Mouse (Mus musculus) G1E (cell line): ENCODE results near the gene Ttc28. TPM values are rescaled to one million over a fixed set of nuclear protein-coding genes. Genes with fewer than 3 reads are reported as not detected.

ENCODE experiments used
- ATAC-seq: 2 replicates; pipeline ENCODE4 v1.8.0; 2016; ENCODE audit warnings: mild to moderate bottlenecking; ENCODE audit not compliant: insufficient number of reproducible peaks, poor library complexity, low FRiP score, severe bottlenecking; ENCODE audit errors: extremely low read depth
- DNase-seq: peaks from one replicate; pipeline ENCODE4 v3.0.0; 2012; ENCODE audit warnings: low spot score
- H3K27me3 ChIP-seq: 2 replicates; pipeline ENCODE4 v1.6.1; 2012; ENCODE audit warnings: mild to moderate bottlenecking, low read length, inconsistent platforms; ENCODE audit not compliant: insufficient read depth
- H3K36me3 ChIP-seq: replicated peaks from 2 replicates; pipeline ENCODE3; 2012; ENCODE audit warnings: mild to moderate bottlenecking, inconsistent platforms
- H3K4me1 ChIP-seq: 2 replicates; pipeline ENCODE4 v1.6.1; 2012; ENCODE audit warnings: low read depth, low read length, inconsistent platforms, mixed read lengths; ENCODE audit not compliant: insufficient read depth
- H3K4me3 ChIP-seq: 2 replicates; pipeline ENCODE4 v1.5.1; 2012; ENCODE audit warnings: low read depth, mild to moderate bottlenecking, inconsistent platforms, low read length, moderate library complexity, mixed read lengths
- H3K9me3 ChIP-seq: replicated peaks from 2 replicates; pipeline ENCODE4 v1.6.1; 2012; ENCODE audit warnings: inconsistent platforms
- CTCF ChIP-seq: IDR thresholded peaks from 2 replicates; pipeline ENCODE4 v1.5.1; 2012; ENCODE audit warnings: low read depth, low read length, inconsistent platforms, mixed read lengths
- GATA1 ChIP-seq: IDR thresholded peaks from 2 replicates; pipeline ENCODE4 v1.6.1; 2012; ENCODE audit warnings: borderline replicate concordance, low read length, inconsistent platforms, mixed read lengths
- GATA2 ChIP-seq: IDR thresholded peaks from 2 replicates; pipeline ENCODE4 v1.6.1; 2012; ENCODE audit warnings: low read depth, low read length, inconsistent platforms, borderline replicate concordance
- POLR2AphosphoS5 ChIP-seq: IDR thresholded peaks from 2 replicates; pipeline ENCODE4 v1.6.1; 2012; ENCODE audit warnings: low read depth, low read length, inconsistent platforms; ENCODE audit not compliant: insufficient replicate concordance
- TAL1 ChIP-seq: conservative IDR thresholded peaks from 2 replicates; pipeline ENCODE4 v1.6.1; 2012; ENCODE audit warnings: low read depth, low read length, inconsistent platforms, mixed read lengths
- polyA plus RNA-seq: library from polyadenylated mRNA; stranded (reverse); fragments of >175 nt; gene quantifications from 2 replicates; pipeline ENCODE4 v1.2.3, GENCODE M21; 2012
- total RNA-seq, 2 experiments: library from RNA; stranded (forward) in 1 of 2; stranded (reverse) in 1 of 2; fragments of 200-1000 nt in 1 of 2; fragments of >200 nt in 1 of 2; fragmentation: Nextera tagmentation in 1 of 2; gene quantifications; 2 replicates each; pipeline ENCODE4 v1.2.3; 2014 to 2017

Gene Ttc28
- total and polyA plus RNA-seq, 3 experiments, result 0.28 to 2.0 (median 0.55) TPM

DNA sequence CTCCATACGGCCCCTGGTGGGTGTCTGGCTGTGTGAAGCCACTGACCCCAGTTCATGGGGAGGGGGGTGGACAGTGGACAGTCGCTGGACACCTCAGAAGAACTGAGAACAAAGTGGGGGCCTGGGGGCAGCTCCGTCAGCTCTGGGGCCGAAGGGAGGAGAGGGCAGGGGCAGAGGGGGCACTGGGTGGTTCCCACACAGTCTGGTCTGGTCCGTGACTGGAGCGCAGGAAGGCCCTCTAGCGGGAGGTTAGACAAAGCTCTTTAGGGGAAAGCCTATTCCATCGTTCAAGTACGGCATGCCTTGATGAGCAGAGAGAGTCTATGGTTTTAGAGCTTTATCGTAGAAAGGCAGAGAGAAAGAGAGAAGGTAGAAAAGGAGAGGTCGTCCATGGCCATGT lies 307.0 kb downstream of the Ttc28 start:
- no peak for ATAC-seq
- H3K4me1 ChIP-seq, result no peaks in the 10 kb centered on the region
- no peaks in the 10 kb centered on the region for H3K9me3 ChIP-seq
- DNase-seq, result no peak
- no peak overlapping the region for H3K4me3 ChIP-seq
- H3K36me3 ChIP-seq, result no peaks in the 10 kb centered on the region
- TF ChIP-seq GATA1 (no peak), POLR2AphosphoS5 (no peak)
- H3K27me3 ChIP-seq, result peaks cover 6% of the 10 kb centered on the region

DNA sequence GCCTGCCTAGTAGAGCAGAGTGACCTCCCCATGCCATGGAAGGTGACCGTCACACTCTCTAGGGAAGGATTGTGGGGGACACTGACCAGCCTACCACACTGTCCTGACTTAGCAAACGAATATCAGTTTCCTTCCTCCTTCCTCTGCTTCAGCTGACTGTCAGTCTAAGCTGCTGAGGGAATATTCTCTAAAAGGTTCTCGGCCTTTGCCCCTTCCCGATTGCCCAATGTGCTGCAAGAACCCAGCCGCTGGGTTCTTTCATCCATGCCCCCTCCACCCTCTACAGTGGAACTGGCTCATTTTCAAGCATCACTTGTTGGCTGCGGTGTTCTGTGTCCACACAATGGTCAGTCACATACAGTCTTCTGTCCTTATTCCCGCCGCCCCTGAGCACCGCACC lies 312.4 kb downstream of the Ttc28 start:
- TF ChIP-seq POLR2AphosphoS5 (no peak), TAL1 (no peak), CTCF (no peak), GATA1 (no peak)
- no peak for DNase-seq
- Histone ChIP-seq H3K9me3 (no peaks in the 10 kb centered on the region), H3K36me3 (no peaks in the 10 kb centered on the region), H3K4me1 (no peaks in the 10 kb centered on the region), H3K27me3 (peaks cover 4% of the 10 kb centered on the region), H3K4me3 (no peak overlapping the region)
- no peak for ATAC-seq

DNA sequence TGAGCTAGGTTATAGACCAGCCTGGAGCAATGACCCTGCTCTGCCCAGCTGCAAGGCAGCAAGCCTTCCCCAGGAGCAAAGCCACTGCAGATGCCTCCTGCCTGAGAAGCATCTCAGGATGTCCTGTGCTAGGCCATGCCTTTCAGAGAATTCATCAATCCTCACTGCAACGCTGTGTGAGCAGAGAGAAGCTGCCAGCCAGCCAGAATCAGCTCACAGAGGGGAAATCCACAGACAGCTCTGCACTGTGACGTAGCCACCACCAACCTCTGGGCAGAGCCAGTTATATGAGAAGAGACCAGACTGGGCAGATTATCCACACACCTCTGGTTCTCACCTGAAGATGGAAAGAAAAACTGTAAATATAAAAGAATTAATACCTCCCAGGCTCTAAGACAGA lies 315.2 kb downstream of the Ttc28 start:
- H3K9me3 ChIP-seq, result no peaks in the 10 kb centered on the region
- no peak overlapping the region for H3K4me3 ChIP-seq
- H3K36me3 ChIP-seq, result no peaks in the 10 kb centered on the region
- DNase-seq (no peak), ATAC-seq (no peak)
- peaks cover 2% of the 10 kb centered on the region for H3K27me3 ChIP-seq
- TF ChIP-seq GATA1 (no peak), GATA2 (no peak), CTCF (no peak), TAL1 (no peak), POLR2AphosphoS5 (no peak)
- H3K4me1 ChIP-seq, result no peaks in the 10 kb centered on the region

DNA sequence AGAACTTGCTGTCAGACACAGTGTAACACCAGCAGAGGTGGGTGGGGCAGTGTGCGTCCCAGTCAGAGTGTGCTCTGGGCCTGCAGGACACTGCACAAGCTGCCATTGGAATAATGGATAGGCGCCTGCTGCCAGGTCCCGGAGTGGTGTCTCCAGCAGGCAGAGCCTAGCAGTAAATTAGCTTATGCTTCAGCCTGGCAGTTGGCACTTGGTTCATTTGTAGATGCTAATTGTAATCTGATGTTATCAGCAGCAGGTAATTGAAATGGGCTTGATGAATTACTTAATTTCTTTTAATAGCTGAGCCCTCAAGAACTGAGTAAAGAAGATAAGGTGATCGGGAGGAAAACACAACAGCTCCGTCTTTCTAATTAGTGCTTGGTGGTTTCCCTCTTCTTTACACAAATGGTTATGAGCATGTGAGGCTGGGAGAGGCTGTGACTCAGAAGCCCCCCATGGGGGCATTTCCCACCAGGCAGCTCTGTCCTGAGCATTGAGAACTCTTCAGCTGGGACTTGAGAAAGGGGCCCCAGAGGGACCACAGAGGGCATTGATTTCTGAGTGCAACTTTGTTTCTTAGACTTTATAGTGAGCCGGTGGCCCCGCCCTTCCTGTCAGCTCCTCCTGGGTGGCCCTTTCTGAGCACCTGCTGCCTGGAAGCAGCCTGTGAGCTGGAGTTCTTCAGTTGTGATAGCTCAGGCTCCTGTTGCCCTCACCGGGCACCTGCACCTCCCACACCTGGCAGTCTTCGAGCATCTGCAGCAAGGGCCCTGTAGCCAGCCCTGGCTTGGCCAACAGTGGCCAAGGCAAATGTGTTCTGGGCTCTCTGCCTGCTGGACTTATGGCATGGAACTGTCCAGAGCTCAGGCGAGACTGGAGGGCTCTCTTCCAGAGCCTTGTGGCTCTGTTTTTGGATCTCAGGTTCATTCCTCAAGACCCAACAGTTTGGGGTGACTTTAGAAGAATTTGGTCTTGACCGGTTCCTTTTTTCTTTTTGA lies 316.2 kb downstream of the Ttc28 start:
- TF ChIP-seq GATA2 (no peak), POLR2AphosphoS5 (no peak), TAL1 (no peak), GATA1 (no peak), CTCF (no peak)
- DNase-seq (no peak), ATAC-seq (no peak)
- no peaks in the 10 kb centered on the region for H3K36me3 ChIP-seq
- H3K4me3 ChIP-seq, result no peak overlapping the region
- peaks cover 2% of the 10 kb centered on the region for H3K27me3 ChIP-seq
- no peaks in the 10 kb centered on the region for H3K4me1 ChIP-seq
- no peaks in the 10 kb centered on the region for H3K9me3 ChIP-seq

DNA sequence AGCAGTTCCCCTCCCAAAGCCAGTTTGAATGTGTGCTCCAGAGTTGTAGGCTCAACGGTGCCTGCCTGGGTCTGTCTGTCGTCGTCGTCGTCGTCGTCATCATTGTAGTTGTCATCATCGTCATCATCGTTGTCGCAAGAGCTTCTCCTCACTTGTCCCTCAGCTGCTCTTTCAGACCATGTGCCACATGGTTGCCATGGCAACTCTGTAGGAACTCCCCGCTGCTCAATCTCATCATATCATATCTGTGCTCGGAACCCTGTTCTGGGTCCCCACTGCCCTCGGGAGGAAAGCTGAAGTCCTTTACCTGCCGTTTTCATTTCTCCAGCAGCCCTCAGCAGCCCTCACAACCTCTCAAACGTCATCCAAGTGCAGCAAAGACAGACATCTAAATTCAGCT lies 318.1 kb downstream of the Ttc28 start:
- no peaks in the 10 kb centered on the region for H3K4me1 ChIP-seq
- H3K9me3 ChIP-seq, result no peaks in the 10 kb centered on the region
- no peak for ATAC-seq
- H3K4me3 ChIP-seq, result no peak overlapping the region
- no peak for DNase-seq
- H3K27me3 ChIP-seq, result peaks cover 2% of the 10 kb centered on the region
- no peaks in the 10 kb centered on the region for H3K36me3 ChIP-seq
- TF ChIP-seq CTCF (no peak), POLR2AphosphoS5 (no peak), TAL1 (no peak), GATA1 (no peak), GATA2 (no peak)

DNA sequence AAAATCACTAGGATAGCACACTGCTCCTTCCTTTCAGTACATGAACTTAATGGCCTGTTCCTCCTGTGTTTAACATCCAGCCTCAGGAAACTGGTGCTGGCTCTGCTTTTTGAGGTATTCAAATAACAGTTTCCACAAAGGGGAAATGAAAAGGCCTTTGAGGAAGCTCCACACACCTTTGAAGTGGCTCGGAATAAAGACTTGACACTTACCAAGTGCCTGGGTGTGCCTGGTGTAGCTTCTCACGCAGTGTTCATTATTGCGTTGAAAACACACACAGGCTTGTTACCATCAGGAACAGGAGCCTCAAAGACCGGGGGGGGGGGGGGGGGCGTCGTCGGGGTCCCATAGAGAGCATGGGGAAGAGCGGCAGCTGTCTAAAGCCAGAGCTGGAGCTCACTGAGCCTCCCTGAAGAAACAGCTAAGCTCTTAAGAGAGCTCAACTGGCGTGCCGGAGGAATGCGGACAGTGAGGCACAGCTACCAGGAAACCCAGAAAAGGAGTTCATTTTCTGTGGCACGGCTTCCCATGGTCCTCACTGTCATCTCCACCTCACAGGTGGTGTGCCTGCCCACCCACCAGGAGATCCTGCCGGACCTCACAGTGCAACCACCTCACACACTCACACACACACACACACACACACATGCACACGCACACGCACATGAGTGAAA lies 320.7 kb downstream of the Ttc28 start:
- TF ChIP-seq POLR2AphosphoS5 (no peak), CTCF (no peak), GATA2 (no peak), TAL1 (no peak)
- no peaks in the 10 kb centered on the region for H3K4me1 ChIP-seq
- ATAC-seq (no peak), DNase-seq (no peak)
- H3K4me3 ChIP-seq, result no peak overlapping the region
- H3K36me3 ChIP-seq, result no peaks in the 10 kb centered on the region
- H3K27me3 ChIP-seq, result peaks cover 2% of the 10 kb centered on the region; the same call in 1 of the 2 replicates
- H3K9me3 ChIP-seq, result no peaks in the 10 kb centered on the region
